Mouse (Mus musculus): Measurements from ENCODE around the gene Tbc1d5.

Gene Tbc1d5

GRCm38 (mm10) chr17:51179195-51179953 is at the start of gene Tbc1d5:
Tbc1d5 (minus strand) TSS chr17:51179352.
- peak; percentile 68 for DNase-seq (ENCODE audit: low spot score)

- DNase-seq (ENCODE audit: low spot score), result no peak
Measured at GRCm38 (mm10) chr17:51226056-51226455, 46.9 kb upstream of the Tbc1d5 start.

GRCm38 (mm10) chr17:51223152-51223551 is 44.0 kb upstream of the Tbc1d5 start:
- DNase-seq (ENCODE audit: low spot score), result no peak

GRCm38 (mm10) chr17:51221075-51221474 is 41.9 kb upstream of the Tbc1d5 start:
- peak; percentile 5 for DNase-seq (ENCODE audit: low spot score)

GRCm38 (mm10) chr17:51219897-51220296 is 40.7 kb upstream of the Tbc1d5 start:
- DNase-seq (ENCODE audit: low spot score), result no peak

- DNase-seq (ENCODE audit: low spot score), result no peak
Measured at GRCm38 (mm10) chr17:51216426-51216825, 37.3 kb upstream of the Tbc1d5 start.

GRCm38 (mm10) chr17:51209565-51209964 is 30.4 kb upstream of the Tbc1d5 start:
- no peak for DNase-seq (ENCODE audit: low spot score)

GRCm38 (mm10) chr17:51204643-51205042 is 25.5 kb upstream of the Tbc1d5 start:
- no peak for DNase-seq (ENCODE audit: low spot score)

- DNase-seq (ENCODE audit: low spot score), result no peak
Measured at GRCm38 (mm10) chr17:51195561-51195960, 16.4 kb upstream of the Tbc1d5 start.

GRCm38 (mm10) chr17:51194787-51195186 is 15.6 kb upstream of the Tbc1d5 start:
- DNase-seq (ENCODE audit: low spot score), result no peak

GRCm38 (mm10) chr17:51191381-51191780 is 12.2 kb upstream of the Tbc1d5 start:
- DNase-seq (ENCODE audit: low spot score), result no peak

- DNase-seq (ENCODE audit: low spot score), result no peak
Measured at GRCm38 (mm10) chr17:51182715-51183114, 3.6 kb upstream of the Tbc1d5 start.

GRCm38 (mm10) chr17:51178491-51179194 is 509 bp downstream of the Tbc1d5 start:
- DNase-seq (ENCODE audit: low spot score), result peak; percentile 48

- no peak for DNase-seq (ENCODE audit: low spot score)
Measured at GRCm38 (mm10) chr17:51177923-51178322, 1.2 kb downstream of the Tbc1d5 start.

GRCm38 (mm10) chr17:51172332-51172731 is 6.8 kb downstream of the Tbc1d5 start:
- no peak for DNase-seq (ENCODE audit: low spot score)

GRCm38 (mm10) chr17:51171504-51171903 is 7.6 kb downstream of the Tbc1d5 start:
- DNase-seq (ENCODE audit: low spot score), result no peak

- no peak for DNase-seq (ENCODE audit: low spot score)
Measured at GRCm38 (mm10) chr17:51169911-51170310, 9.2 kb downstream of the Tbc1d5 start.

GRCm38 (mm10) chr17:51162366-51162765 is 16.8 kb downstream of the Tbc1d5 start:
- DNase-seq (ENCODE audit: low spot score), result no peak

- no peak for DNase-seq (ENCODE audit: low spot score)
Measured at GRCm38 (mm10) chr17:51159261-51159660, 19.9 kb downstream of the Tbc1d5 start.

GRCm38 (mm10) chr17:51150999-51151398 is 28.2 kb downstream of the Tbc1d5 start:
- no peak for DNase-seq (ENCODE audit: low spot score)

- no peak for DNase-seq (ENCODE audit: low spot score)
Measured at GRCm38 (mm10) chr17:51144983-51145382, 34.2 kb downstream of the Tbc1d5 start.

GRCm38 (mm10) chr17:51142095-51142494 is 37.1 kb downstream of the Tbc1d5 start:
- no peak for DNase-seq (ENCODE audit: low spot score)

GRCm38 (mm10) chr17:51111194-51111593 is 68.0 kb downstream of the Tbc1d5 start:
- DNase-seq (ENCODE audit: low spot score), result peak; percentile 5

Measured in T-cell, adult 2 months (primary cell).